Mouse (Mus musculus): Measurements from ENCODE around the gene Tfap2b.

The Tfap2b gene

GRCm38 (mm10) chr1:19208641-19209358 is at the start of gene Tfap2b:
Tfap2b (plus strand) TSS chr1:19208914.
- no peak for DNase-seq

GRCm38 (mm10) chr1:19178742-19179397 is 29.8 kb upstream of the Tfap2b start:
- peak; percentile 14 for DNase-seq

GRCm38 (mm10) chr1:19205649-19206048 is 3.1 kb upstream of the Tfap2b start:
- peak; percentile 63 for DNase-seq

GRCm38 (mm10) chr1:19206194-19206593 is 2.5 kb upstream of the Tfap2b start:
- DNase-seq: no peak

- DNase-seq: no peak
Measured at GRCm38 (mm10) chr1:19207611-19208010, 1.1 kb upstream of the Tfap2b start.

- DNase-seq: no peak
Measured at GRCm38 (mm10) chr1:19209359-19209745, 638 bp downstream of the Tfap2b start.

- no peak for DNase-seq
Measured at GRCm38 (mm10) chr1:19209776-19210175, 1.1 kb downstream of the Tfap2b start.

GRCm38 (mm10) chr1:19210215-19211032 is 1.7 kb downstream of the Tfap2b start:
- DNase-seq: no peak

- DNase-seq: peak; percentile 72
Measured at GRCm38 (mm10) chr1:19211033-19211405, 2.3 kb downstream of the Tfap2b start.

- DNase-seq: no peak
Measured at GRCm38 (mm10) chr1:19211546-19212154, 2.9 kb downstream of the Tfap2b start.

GRCm38 (mm10) chr1:19212691-19213090 is 4.0 kb downstream of the Tfap2b start:
- DNase-seq: no peak

- DNase-seq: no peak
Measured at GRCm38 (mm10) chr1:19213171-19213570, 4.5 kb downstream of the Tfap2b start.

- DNase-seq: no peak
Measured at GRCm38 (mm10) chr1:19213851-19214395, 5.2 kb downstream of the Tfap2b start.

- DNase-seq: no peak
Measured at GRCm38 (mm10) chr1:19217391-19217790, 8.7 kb downstream of the Tfap2b start.

- no peak for DNase-seq
Measured at GRCm38 (mm10) chr1:19218221-19218620, 9.5 kb downstream of the Tfap2b start.

GRCm38 (mm10) chr1:19219381-19219780 is 10.7 kb downstream of the Tfap2b start:
- no peak for DNase-seq

GRCm38 (mm10) chr1:19220564-19220963 is 11.8 kb downstream of the Tfap2b start:
- no peak for DNase-seq

- DNase-seq: no peak
Measured at GRCm38 (mm10) chr1:19221601-19222000, 12.9 kb downstream of the Tfap2b start.

- DNase-seq: no peak
Measured at GRCm38 (mm10) chr1:19226699-19227098, 18.0 kb downstream of the Tfap2b start.

- no peak for DNase-seq
Measured at GRCm38 (mm10) chr1:19230926-19231573, 22.3 kb downstream of the Tfap2b start.

GRCm38 (mm10) chr1:19231574-19232080 is 22.9 kb downstream of the Tfap2b start:
- DNase-seq: no peak

GRCm38 (mm10) chr1:19232743-19233142 is 24.0 kb downstream of the Tfap2b start:
- DNase-seq: no peak
